In the genomic region with DNA sequence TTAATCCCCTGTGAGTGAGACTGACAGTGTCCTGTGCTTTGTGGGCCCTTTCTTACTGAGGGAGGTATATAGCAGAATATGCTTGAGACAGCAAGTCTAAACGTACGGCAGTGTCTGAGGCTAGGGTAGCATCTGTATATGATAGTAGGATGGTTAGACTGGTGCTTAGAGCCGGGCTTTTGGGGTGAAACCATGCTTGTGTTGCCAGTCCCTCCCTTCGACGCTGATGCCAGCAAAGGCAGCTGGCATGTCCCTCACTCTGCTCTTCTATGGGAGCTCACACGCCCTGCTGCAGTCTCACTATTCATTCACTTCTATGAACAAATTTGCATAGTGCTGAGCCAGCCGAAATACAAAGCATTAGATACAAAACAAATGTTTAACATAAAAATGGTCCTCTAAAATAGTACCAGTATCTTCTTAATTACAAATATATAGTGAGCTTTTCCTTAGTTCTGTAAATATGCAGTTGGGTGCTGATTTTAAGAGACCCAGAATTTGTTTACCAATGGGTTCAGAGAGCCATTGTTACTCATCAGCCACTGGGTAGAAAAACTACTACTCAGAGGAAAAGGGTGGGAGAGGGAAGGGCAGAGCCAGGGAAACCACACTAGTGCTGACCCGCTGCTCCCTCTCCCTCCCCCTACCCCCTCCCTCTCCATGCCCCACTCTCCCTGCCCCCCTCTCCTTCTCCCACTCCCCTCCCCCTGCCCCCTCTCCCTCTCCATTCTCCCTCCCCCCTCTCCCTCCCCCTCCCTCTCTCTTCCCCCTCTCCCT, we compare ENCODE assay signal across 13 mouse cellular contexts.
A peak's percentile ranks its signal among the peaks of the same experiment; 100 is the strongest.
DNase-seq lines count a peak whose midpoint lies in the region; ATAC-seq lines count a peak whose summit lies in the region.
"Had no signal": no experiment of that assay in that cellular context is flagged by ENCODE, and none has a peak within 500 bp of the region (broad histone marks: within the 10 kb centered on the region; RNA-seq: fewer than 3 reads in every experiment).

No protein-coding gene starts in this region.

- no peaks in the 10 kb centered on the region for H3K9me3 ChIP-seq in hindbrain, embryonic 15.5 days
- no peaks in the 10 kb centered on the region for H3K9me3 ChIP-seq in midbrain, embryonic 16.5 days (replicated peaks; ENCODE audit: control insufficient read depth, low read length, poor library complexity, severe bottlenecking)
- H3K9me3 ChIP-seq: liver, embryonic 15.5 days had no signal

- H3K4me3 ChIP-seq in hindbrain, embryonic 15.5 days = no peak overlapping the region
- H3K4me3 ChIP-seq in midbrain, embryonic 16.5 days (ENCODE audit: low read depth, low read length) = no peak overlapping the region
- H3K4me3 ChIP-seq: gastrocnemius, adult 2 months; liver, embryonic 15.5 days had no signal

- peak; percentile 42 to 62 for DNase-seq in layer of hippocampus, adult 18-20 months (ENCODE audit: low spot score in 2 of 2)
- no peak for DNase-seq in layer of hippocampus, postnatal 25 days (ENCODE audit: extremely low spot score in 1 of 2, low spot score in 1 of 2)
- DNase-seq in brain, embryonic 18.5 days (ENCODE audit: low read depth, low spot score) = peak; percentile 42
- no peak for DNase-seq in heart, postnatal 14 days
- no peak for DNase-seq in spleen, postnatal 10 days (ENCODE audit: low spot score in 2 of 2)
- DNase-seq in adrenal gland, adult 2 months = no peak
- DNase-seq: cerebellum, postnatal 36 days; gastrocnemius, adult 2 months; kidney, adult 2 months had no signal

- no peaks in the 10 kb centered on the region for H3K27me3 ChIP-seq in hindbrain, embryonic 15.5 days
- H3K27me3 ChIP-seq in midbrain, embryonic 16.5 days (ENCODE audit: control insufficient read depth, insufficient read depth, low read depth, low read length) = no peaks in the 10 kb centered on the region
- H3K27me3 ChIP-seq: liver, embryonic 15.5 days had no signal

- H3K9ac ChIP-seq in hindbrain, embryonic 15.5 days = no peak overlapping the region
- H3K9ac ChIP-seq in midbrain, embryonic 16.5 days (ENCODE audit: low read depth, low read length) = no peak overlapping the region
- H3K9ac ChIP-seq: liver, embryonic 15.5 days had no signal

- H3K4me2 ChIP-seq in hindbrain, embryonic 15.5 days = no peak overlapping the region
- no peak overlapping the region for H3K4me2 ChIP-seq in midbrain, embryonic 16.5 days (ENCODE audit: low read length)
- H3K4me2 ChIP-seq: liver, embryonic 15.5 days had no signal

- ATAC-seq in hindbrain, embryonic 15.5 days (ENCODE audit: low FRiP score, low read depth) = peak; percentile 91
- peak; percentile 88 for ATAC-seq in midbrain, embryonic 16.5 days
- ATAC-seq: CD4-positive, CD25-positive, alpha-beta regulatory T cell, adult 4 months had no signal

- H3K4me1 ChIP-seq in hindbrain, embryonic 15.5 days (replicated peaks) = no peaks in the 10 kb centered on the region
- H3K4me1 ChIP-seq in midbrain, embryonic 16.5 days (ENCODE audit: control insufficient read depth, insufficient read depth, low read length) = no peaks in the 10 kb centered on the region
- H3K4me1 ChIP-seq: liver, embryonic 15.5 days had no signal

- 39% methylated on average over 8 of the region's 8 CpGs for WGBS in hindbrain, embryonic 15.5 days
- WGBS in midbrain, embryonic 16.5 days = 36% methylated on average over 8 of the region's 8 CpGs

- H3K27ac ChIP-seq in hindbrain, embryonic 15.5 days (replicated peaks) = 0 out of 2 replicates have a peak overlapping the region, but pooled peaks have one; percentile 41
- H3K27ac ChIP-seq in midbrain, embryonic 16.5 days (ENCODE audit: low read length) = 0 out of 2 replicates have a peak overlapping the region, but pooled peaks have one; percentile 14
- H3K27ac ChIP-seq: gastrocnemius, adult 2 months; liver, embryonic 15.5 days had no signal

- peaks cover 3% of the 10 kb centered on the region; the same call in 1 of the 2 replicates for H3K36me3 ChIP-seq in hindbrain, embryonic 15.5 days
- H3K36me3 ChIP-seq in midbrain, embryonic 16.5 days (ENCODE audit: control insufficient read depth, insufficient read depth, low read length) = no peaks in the 10 kb centered on the region; the same call in 1 of the 2 replicates

- intact Hi-C loops in heart, postnatal 14 days (cut with DNase I) = no loop called here

Comparison
In these comparisons a context has a peak if more than half of its experiments do, and no peak if none do; other contexts are left out.
1. DNase-seq: peak in layer of hippocampus, adult 18-20 months (2 of 2) and brain, embryonic 18.5 days (single experiment); none in layer of hippocampus, postnatal 25 days (0 of 2), heart, postnatal 14 days (0 of 2), spleen, postnatal 10 days (0 of 2) and adrenal gland, adult 2 months (single experiment).